In the genomic region with DNA sequence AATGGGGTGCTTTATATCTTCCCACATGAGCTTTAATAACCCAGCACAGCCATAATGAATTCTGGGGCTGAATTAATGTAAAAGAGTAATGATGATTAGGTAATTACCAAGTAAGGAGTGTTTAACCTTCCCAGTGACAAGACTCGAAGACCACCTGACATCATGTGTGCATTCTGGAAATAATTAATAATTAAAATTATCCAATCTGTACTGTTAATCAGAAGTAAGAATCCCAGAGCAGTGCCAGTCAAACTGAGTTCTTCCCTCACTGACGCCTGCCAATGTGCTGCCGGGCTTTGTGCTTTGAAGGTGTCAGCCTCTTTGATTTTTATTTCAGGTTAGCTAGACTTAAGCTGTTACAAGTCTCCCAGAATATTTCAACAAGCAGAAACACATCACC, we compare ENCODE assay signal across 21 mouse cellular contexts.
DNase-seq lines count a peak whose midpoint lies in the region; ATAC-seq lines count a peak whose summit lies in the region.
"Had no signal": no experiment of that assay in that cellular context is flagged by ENCODE, and none has a peak within 500 bp of the region (broad histone marks: within the 10 kb centered on the region; RNA-seq: fewer than 3 reads in every experiment).

No protein-coding gene starts in this region.

- 54% methylated on average over 3 of the region's 3 CpGs for WGBS in forebrain, embryonic 13.5 days
- WGBS in forebrain, embryonic 11.5 days, result 62% methylated on average over 3 of the region's 3 CpGs
- WGBS in midbrain, embryonic 14.5 days, result 74% methylated on average over 3 of the region's 3 CpGs
- WGBS in midbrain, embryonic 15.5 days, result 64% methylated on average over 3 of the region's 3 CpGs
- 18% methylated on average over 3 of the region's 3 CpGs for WGBS in forebrain, embryonic 16.5 days

- H3K4me2 ChIP-seq in forebrain, embryonic 13.5 days, result no peak overlapping the region
- no peak overlapping the region for H3K4me2 ChIP-seq in forebrain, embryonic 11.5 days (ENCODE audit: low read depth, low read length, severe bottlenecking)
- no peak overlapping the region for H3K4me2 ChIP-seq in midbrain, embryonic 14.5 days (ENCODE audit: low read length)
- H3K4me2 ChIP-seq in midbrain, embryonic 15.5 days, result no peak overlapping the region
- H3K4me2 ChIP-seq in forebrain, embryonic 16.5 days (ENCODE audit: low read length), result no peak overlapping the region
- H3K4me2 ChIP-seq: embryonic facial prominence, embryonic 13.5 days; heart, embryonic 11.5 days; hindbrain, embryonic 12.5 days; hindbrain, embryonic 15.5 days had no signal

- ATAC-seq in forebrain, embryonic 13.5 days, result peak; percentile 45; the same call in 1 of the 2 replicates
- ATAC-seq in forebrain, embryonic 11.5 days (replicated peaks; ENCODE audit: low FRiP score), result no peak
- ATAC-seq in midbrain, embryonic 14.5 days (ENCODE audit: low FRiP score, low TSS enrichment), result no peak
- no peak for ATAC-seq in midbrain, embryonic 15.5 days (replicated peaks)
- peak; percentile 50 for ATAC-seq in forebrain, embryonic 16.5 days
- ATAC-seq: activated CD4-positive, CD25-positive, alpha-beta regulatory T cell, adult 4 months; intestine, postnatal 0 days had no signal

- no peaks in the 10 kb centered on the region for H3K9me3 ChIP-seq in forebrain, embryonic 13.5 days (replicated peaks)
- no peaks in the 10 kb centered on the region for H3K9me3 ChIP-seq in forebrain, embryonic 11.5 days (ENCODE audit: control insufficient read depth, low read length)
- H3K9me3 ChIP-seq in midbrain, embryonic 14.5 days (ENCODE audit: control insufficient read depth, low read length), result no peaks in the 10 kb centered on the region
- H3K9me3 ChIP-seq in midbrain, embryonic 15.5 days, result no peaks in the 10 kb centered on the region
- no peaks in the 10 kb centered on the region for H3K9me3 ChIP-seq in forebrain, embryonic 16.5 days (ENCODE audit: control insufficient read depth, low read length)
- H3K9me3 ChIP-seq: embryonic facial prominence, embryonic 13.5 days; hindbrain, embryonic 12.5 days; hindbrain, embryonic 15.5 days had no signal

- H3K9ac ChIP-seq in forebrain, embryonic 13.5 days, result no peak overlapping the region
- no peak overlapping the region for H3K9ac ChIP-seq in forebrain, embryonic 11.5 days (ENCODE audit: low read length)
- no peak overlapping the region for H3K9ac ChIP-seq in midbrain, embryonic 14.5 days (replicated peaks; ENCODE audit: low read length)
- H3K9ac ChIP-seq in midbrain, embryonic 15.5 days, result no peak overlapping the region
- H3K9ac ChIP-seq in forebrain, embryonic 16.5 days (replicated peaks; ENCODE audit: low read depth, low read length), result no peak overlapping the region
- H3K9ac ChIP-seq: embryonic facial prominence, embryonic 13.5 days; hindbrain, embryonic 12.5 days; hindbrain, embryonic 15.5 days had no signal

- H3K27me3 ChIP-seq in forebrain, embryonic 13.5 days, result no peaks in the 10 kb centered on the region
- no peaks in the 10 kb centered on the region for H3K27me3 ChIP-seq in forebrain, embryonic 11.5 days (ENCODE audit: control insufficient read depth, insufficient read depth, low read length)
- no peaks in the 10 kb centered on the region for H3K27me3 ChIP-seq in midbrain, embryonic 14.5 days (ENCODE audit: control insufficient read depth, insufficient read depth, low read length)
- no peaks in the 10 kb centered on the region for H3K27me3 ChIP-seq in midbrain, embryonic 15.5 days (replicated peaks)
- H3K27me3 ChIP-seq in forebrain, embryonic 16.5 days (replicated peaks; ENCODE audit: control insufficient read depth, insufficient read depth, low read length), result no peaks in the 10 kb centered on the region
- H3K27me3 ChIP-seq: embryonic facial prominence, embryonic 13.5 days; hindbrain, embryonic 12.5 days; hindbrain, embryonic 15.5 days had no signal

- no peak overlapping the region for H3K4me3 ChIP-seq in forebrain, embryonic 13.5 days
- H3K4me3 ChIP-seq in forebrain, embryonic 11.5 days (ENCODE audit: low read depth, low read length), result no peak overlapping the region
- H3K4me3 ChIP-seq in midbrain, embryonic 14.5 days (replicated peaks; ENCODE audit: low read depth, low read length), result no peak overlapping the region
- H3K4me3 ChIP-seq in midbrain, embryonic 15.5 days, result no peak overlapping the region
- H3K4me3 ChIP-seq in forebrain, embryonic 16.5 days (replicated peaks; ENCODE audit: low read length), result no peak overlapping the region
- H3K4me3 ChIP-seq: embryonic facial prominence, embryonic 13.5 days; erythroblast, embryonic 14.5 days; gastrocnemius, adult 2 months; hindbrain, embryonic 12.5 days; hindbrain, embryonic 15.5 days had no signal

- peaks cover 9% of the 10 kb centered on the region; the same call in 1 of the 2 replicates for H3K4me1 ChIP-seq in forebrain, embryonic 13.5 days
- no peaks in the 10 kb centered on the region for H3K4me1 ChIP-seq in forebrain, embryonic 11.5 days (replicated peaks; ENCODE audit: control insufficient read depth, insufficient read depth, low read length)
- no peaks in the 10 kb centered on the region for H3K4me1 ChIP-seq in midbrain, embryonic 14.5 days (ENCODE audit: control insufficient read depth, insufficient read depth, low read length)
- H3K4me1 ChIP-seq in midbrain, embryonic 15.5 days, result no peaks in the 10 kb centered on the region
- no peaks in the 10 kb centered on the region for H3K4me1 ChIP-seq in forebrain, embryonic 16.5 days (replicated peaks; ENCODE audit: control insufficient read depth, insufficient read depth, low read length)
- H3K4me1 ChIP-seq: hindbrain, embryonic 12.5 days; hindbrain, embryonic 15.5 days had no signal

- no peaks in the 10 kb centered on the region for H3K36me3 ChIP-seq in forebrain, embryonic 13.5 days (ENCODE audit: poor library complexity, severe bottlenecking)
- H3K36me3 ChIP-seq in forebrain, embryonic 11.5 days (ENCODE audit: control insufficient read depth, insufficient read depth, low read length), result no peaks in the 10 kb centered on the region
- no peaks in the 10 kb centered on the region for H3K36me3 ChIP-seq in midbrain, embryonic 14.5 days (ENCODE audit: control insufficient read depth, insufficient read depth, low read length)
- H3K36me3 ChIP-seq in midbrain, embryonic 15.5 days (replicated peaks), result no peaks in the 10 kb centered on the region
- H3K36me3 ChIP-seq in forebrain, embryonic 16.5 days (ENCODE audit: control insufficient read depth, insufficient read depth), result no peaks in the 10 kb centered on the region
- H3K36me3 ChIP-seq: embryonic facial prominence, embryonic 13.5 days; hindbrain, embryonic 12.5 days; hindbrain, embryonic 15.5 days had no signal

- no peak for DNase-seq in forebrain, embryonic 11.5 days (ENCODE audit: low spot score)
- DNase-seq in midbrain, embryonic 14.5 days, result peak; percentile 8
- DNase-seq in kidney, postnatal 36 days, result no peak
- DNase-seq: adrenal gland, adult 8-10 months; adrenal gland, postnatal 25 days; cerebellum, adult 18-20 months; cerebellum, adult 9-10 months; cerebellum, postnatal 14 days; gastrocnemius, adult 2 months; gastrocnemius, postnatal 14 days; heart, adult 11 months had no signal

- H3K27ac ChIP-seq in forebrain, embryonic 13.5 days, result no peak overlapping the region
- no peak overlapping the region for H3K27ac ChIP-seq in forebrain, embryonic 11.5 days (ENCODE audit: low read depth, low read length)
- no peak overlapping the region for H3K27ac ChIP-seq in midbrain, embryonic 14.5 days (replicated peaks; ENCODE audit: low read depth, low read length)
- no peak overlapping the region for H3K27ac ChIP-seq in midbrain, embryonic 15.5 days
- H3K27ac ChIP-seq in forebrain, embryonic 16.5 days (ENCODE audit: low read length), result no peak overlapping the region
- H3K27ac ChIP-seq: embryonic facial prominence, embryonic 13.5 days; gastrocnemius, adult 2 months; hindbrain, embryonic 12.5 days; hindbrain, embryonic 15.5 days had no signal

Comparison
In these comparisons a context has a peak if more than half of its experiments do, and no peak if none do; other contexts are left out.
1. ATAC-seq: peak in forebrain, embryonic 13.5 days (single experiment) and forebrain, embryonic 16.5 days (single experiment); none in forebrain, embryonic 11.5 days (single experiment), midbrain, embryonic 14.5 days (single experiment) and midbrain, embryonic 15.5 days (single experiment).